Mouse (Mus musculus) cerebellum, postnatal 14 days (tissue): ENCODE measurements around the gene Hist2h2ab.
"Not testable (repeated sequence)": the region's sequence is repeated elsewhere in the genome, so short reads cannot be mapped to it uniquely, and the experiment has no call there.

ENCODE experiments used
- DNase-seq, 2 experiments: peaks; one replicate each; pipeline ENCODE4 v3.0.0; 2021; ENCODE audit warnings: mixed read lengths in 2 of 2

The Hist2h2ab gene

DNA sequence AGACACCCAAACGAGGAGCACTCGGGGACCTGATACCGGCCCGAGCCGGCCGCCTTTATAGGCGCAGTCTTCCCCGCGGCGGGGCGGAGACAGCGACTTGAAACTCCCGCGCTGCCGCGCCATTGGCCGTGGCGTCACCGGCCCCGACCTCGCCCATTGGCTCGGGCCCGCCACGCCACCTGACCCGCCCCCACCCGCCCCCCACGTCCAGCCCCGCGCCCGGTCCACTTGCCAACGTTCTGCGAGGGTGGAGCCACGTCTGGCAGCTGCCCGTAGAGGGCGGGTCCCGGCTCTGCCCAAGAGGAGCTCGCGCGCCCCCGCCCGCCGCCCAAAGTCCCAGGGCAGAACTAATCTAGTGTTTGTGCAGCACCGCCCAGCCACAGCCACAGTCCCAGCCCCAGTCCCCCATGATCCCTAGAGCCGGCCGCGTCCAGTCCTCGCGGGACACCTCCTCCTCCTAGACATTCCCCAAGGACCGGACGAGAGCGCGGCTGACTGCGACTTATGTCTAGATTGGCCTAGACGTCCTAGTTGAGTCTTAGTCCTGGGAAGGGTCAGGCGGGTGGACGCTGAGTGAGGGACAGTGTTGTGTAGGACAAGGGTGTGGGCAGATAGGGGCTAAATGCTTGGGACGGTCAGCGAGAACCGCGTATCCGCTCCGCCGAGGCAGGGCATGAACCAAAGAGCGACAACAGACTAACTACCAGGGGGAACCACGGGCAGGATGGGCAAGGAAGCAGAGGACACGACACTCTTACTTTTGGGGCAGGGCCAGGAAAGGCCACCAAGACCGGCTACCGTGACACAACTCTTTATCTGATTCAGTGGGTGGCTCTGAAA lies 19.5 kb downstream of the Hist2h2ab start, which contains the start of gene Hist2h3c2:
TSS of gene Hist2h3c2 (minus strand) at position 174 of the 840 bp plus-strand sequence.
- DNase-seq = peak; percentile 49 to 62

DNA sequence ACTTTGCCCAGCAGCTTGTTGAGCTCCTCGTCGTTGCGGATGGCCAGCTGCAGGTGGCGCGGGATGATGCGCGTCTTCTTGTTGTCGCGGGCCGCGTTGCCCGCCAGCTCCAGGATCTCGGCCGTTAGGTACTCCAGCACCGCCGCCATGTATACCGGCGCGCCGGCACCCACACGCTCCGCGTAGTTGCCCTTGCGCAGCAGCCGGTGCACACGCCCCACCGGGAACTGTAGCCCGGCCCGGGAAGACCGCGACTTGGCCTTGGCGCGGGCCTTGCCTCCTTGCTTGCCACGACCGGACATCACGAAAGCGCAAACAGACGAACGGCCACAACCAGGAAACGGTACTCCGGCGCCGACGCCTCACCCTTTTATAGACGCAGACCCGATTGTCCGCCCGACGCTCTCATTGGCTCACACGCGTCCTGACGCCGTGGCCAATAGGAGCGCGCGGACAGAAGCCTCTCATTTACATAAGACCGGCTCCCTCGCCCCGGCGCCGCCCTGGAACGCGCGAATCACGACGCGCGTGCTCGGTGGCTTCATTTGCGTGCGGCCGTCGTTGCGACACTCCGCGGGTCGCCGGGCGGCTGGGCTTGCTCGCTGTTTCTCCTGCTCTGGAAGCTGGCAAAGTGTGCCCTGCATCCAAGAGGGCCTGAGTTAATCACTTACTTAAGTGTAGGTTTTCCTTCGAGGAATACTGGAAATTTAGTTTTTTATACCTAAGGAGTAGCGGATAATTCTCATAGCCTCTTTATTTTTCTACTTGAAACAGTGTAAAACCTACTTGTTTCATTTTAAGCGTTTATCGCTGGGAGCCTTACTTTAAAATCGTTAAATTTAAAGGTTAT lies 20.5 kb downstream of the Hist2h2ab start, which contains the start of gene Hist2h2aa2:
TSS of gene Hist2h2aa2 (minus strand) at position 328 of the 850 bp plus-strand sequence.
- peak; percentile 95 to 98 for DNase-seq

DNA sequence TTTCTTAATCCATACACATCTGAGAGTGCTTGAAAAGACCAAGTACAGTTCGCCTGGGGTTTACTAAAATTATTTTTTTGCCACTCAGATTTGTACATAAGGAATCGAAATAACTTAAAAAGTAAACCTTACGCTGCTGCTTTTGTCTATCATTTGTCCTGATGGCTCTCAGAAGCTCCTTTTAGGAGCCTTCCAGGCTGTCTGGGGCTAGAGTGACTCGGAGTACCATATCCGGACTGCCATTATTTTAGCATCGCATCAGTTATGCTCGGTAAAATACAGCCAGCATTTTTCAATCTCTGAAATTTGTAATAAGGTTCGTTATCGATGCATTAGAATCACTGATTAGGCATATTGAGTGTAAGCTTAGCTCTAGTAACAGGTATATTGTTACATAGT lies 21.1 kb downstream of the Hist2h2ab start:
- DNase-seq = no peak

DNA sequence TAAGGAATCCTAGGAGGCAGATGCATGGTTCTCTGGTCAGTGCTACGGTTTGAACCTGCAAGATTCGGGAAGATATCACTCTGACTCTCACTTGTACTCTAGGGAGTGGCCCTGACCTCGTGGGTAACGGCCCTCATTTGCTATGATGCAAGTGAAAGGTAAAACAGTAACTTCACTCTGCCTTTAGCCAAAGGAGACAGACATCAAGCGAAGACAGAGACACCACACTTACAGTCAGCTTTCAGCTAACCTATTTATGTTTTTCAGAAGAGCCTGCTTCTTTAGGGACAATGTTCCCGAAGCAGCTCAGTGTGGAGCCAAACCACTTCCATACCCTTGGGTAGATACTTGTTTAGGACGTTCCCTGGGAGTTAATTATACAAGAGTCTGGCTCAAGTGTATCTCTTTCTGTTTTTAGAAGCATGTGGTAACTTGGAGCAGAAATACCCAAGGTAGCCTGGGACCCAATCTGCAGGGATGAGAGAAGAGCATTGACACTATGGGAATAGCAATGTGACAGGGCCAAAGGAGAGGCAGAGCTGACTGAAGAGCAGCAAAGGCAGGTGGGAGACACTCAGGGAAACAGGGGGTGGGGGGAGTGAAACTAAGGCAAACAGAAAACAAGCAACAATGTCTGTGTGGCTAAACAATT lies 24.4 kb downstream of the Hist2h2ab start:
- DNase-seq = no peak

DNA sequence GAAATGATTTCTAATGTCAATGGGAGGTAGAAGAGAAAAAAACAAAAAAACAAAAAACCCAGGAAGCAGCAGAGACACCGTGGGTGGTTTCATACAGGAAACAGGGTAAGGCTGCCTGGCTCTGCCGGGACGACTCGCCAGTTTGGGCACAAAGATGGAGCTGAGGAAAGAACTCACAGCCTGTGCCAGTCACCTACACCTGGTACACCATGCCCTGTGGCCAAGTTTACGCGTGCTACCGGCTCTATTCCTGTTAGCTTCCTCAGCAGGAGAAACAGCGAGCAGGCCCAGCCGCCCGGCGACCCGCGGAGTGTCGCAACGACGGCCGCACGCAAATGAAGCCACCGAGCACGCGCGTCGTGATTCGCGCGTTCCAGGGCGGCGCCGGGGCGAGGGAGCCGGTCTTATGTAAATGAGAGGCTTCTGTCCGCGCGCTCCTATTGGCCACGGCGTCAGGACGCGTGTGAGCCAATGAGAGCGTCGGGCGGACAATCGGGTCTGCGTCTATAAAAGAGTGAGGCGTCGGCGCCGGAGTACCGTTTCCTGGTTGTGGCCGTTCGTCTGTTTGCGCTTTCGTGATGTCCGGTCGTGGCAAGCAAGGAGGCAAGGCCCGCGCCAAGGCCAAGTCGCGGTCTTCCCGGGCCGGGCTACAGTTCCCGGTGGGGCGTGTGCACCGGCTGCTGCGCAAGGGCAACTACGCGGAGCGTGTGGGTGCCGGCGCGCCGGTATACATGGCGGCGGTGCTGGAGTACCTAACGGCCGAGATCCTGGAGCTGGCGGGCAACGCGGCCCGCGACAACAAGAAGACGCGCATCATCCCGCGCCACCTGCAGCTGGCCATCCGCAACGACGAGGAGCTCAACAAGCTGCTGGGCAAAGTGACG lies 25.6 kb downstream of the Hist2h2ab start, which contains the start of gene Hist2h2aa1:
TSS of gene Hist2h2aa1 (plus strand) at position 495 of the 884 bp plus-strand sequence.
- peak; percentile 88 to 90 for DNase-seq

DNA sequence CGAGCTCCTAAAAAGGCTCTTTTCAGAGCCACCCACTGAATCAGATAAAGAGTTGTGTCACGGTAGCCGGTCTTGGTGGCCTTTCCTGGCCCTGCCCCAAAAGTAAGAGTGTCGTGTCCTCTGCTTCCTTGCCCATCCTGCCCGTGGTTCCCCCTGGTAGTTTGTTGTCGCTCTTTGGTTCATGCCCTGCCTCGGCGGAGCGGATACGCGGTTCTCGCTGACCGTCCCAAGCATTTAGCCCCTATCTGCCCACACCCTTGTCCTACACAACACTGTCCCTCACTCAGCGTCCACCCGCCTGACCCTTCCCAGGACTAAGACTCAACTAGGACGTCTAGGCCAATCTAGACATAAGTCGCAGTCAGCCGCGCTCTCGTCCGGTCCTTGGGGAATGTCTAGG lies 26.4 kb downstream of the Hist2h2ab start:
- not testable (repeated sequence) for DNase-seq

DNA sequence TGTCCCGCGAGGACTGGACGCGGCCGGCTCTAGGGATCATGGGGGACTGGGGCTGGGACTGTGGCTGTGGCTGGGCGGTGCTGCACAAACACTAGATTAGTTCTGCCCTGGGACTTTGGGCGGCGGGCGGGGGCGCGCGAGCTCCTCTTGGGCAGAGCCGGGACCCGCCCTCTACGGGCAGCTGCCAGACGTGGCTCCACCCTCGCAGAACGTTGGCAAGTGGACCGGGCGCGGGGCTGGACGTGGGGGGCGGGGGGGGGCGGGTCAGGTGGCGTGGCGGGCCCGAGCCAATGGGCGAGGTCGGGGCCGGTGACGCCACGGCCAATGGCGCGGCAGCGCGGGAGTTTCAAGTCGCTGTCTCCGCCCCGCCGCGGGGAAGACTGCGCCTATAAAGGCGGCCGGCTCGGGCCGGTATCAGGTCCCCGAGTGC lies 26.8 kb downstream of the Hist2h2ab start, which contains the start of gene Hist2h3c1:
TSS of gene Hist2h3c1 (plus strand) at position 259 of the 430 bp plus-strand sequence.
- DNase-seq = not testable (repeated sequence)

DNA sequence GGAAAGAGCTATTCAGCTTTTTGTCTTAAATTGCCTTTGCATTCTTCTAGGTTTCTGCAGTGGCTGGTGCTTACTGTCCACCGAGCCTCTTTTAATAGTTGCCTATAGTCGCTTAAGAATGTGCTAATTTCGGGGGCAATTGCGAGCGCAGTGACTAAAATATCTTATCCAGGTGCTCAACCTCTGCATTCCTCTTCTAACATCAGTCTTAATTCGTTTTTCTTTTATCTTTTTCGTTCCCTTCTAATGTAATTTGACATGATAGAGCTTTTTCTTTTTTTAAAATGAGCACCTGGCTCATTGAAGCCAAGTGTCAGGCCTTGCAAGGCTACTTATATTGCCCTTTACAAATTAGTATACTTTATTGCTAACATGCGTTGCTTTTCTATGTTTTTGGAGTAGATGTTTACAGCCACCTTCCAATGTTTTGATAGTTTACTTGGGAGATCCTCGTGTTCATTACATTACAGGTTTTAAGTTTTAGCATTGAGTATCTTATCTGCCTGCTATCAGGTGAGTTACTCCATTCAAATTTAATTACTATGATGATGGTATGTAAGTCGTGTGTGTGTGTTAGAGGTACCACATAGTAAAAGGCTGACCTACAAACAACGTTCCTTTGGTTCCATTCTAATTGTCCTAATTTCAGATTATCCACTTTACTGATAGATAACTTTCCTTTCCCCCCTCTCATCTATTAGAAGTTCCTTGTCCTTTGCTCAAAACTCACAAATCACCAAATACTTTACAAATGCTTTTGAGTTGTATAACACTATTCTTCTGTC lies 27.9 kb downstream of the Hist2h2ab start:
- no peak for DNase-seq

DNA sequence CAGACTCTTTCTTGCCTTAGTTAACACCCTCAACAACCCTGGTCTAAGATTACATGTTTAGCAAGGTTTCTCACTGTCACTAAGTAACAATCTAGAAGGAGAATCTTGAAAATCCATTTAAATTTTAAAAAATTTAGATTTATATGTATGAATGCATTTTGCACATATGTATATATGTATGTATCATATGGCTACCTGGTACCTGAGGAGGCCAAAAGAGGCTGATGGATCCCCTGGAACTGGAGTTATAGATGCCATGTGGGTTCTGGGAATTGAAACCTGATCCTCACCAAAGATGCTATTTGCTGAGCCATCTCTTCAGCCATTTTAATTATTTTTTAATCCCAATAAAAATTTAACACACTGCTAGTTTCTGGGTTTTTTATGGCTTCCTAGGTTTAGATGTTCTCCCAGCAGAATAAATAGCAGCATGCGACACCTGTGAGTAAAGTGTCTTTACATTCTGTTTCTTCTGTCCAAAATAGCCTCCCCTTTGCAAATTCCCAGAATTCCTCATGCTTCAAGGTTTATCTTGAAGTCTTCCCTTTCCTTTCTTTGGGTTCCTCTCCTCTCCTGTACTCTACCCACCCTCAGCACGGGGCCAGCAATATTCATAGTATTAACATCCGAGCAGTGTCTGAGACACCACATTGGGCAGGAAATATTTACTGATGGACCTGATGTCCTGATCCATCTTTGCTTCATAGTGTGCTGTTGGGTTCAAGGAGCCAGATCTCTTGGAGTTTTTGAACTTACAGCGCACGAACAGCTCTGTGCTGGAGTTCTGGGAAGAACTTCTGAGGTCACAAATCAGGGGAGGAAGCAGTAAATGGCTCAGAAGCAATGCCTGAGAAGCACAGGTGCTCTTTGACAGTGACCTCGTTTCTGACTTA lies 28.7 kb downstream of the Hist2h2ab start:
- no peak for DNase-seq

DNA sequence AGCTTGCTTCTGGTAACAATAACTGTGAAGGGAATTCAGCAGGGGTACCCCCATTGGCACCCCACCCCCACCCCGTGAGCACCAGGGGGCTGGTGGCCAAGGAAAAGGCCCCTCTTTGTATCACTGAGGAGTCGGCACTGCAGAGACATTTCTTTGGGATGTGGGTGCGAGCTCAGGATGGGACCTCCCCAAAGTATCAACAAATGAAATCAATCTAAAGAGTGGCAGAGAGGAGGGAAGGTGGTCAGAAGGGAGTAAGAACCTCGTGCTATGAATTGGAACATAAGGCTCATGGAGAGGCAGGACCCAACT lies 29.3 kb downstream of the Hist2h2ab start:
- DNase-seq = no peak

DNA sequence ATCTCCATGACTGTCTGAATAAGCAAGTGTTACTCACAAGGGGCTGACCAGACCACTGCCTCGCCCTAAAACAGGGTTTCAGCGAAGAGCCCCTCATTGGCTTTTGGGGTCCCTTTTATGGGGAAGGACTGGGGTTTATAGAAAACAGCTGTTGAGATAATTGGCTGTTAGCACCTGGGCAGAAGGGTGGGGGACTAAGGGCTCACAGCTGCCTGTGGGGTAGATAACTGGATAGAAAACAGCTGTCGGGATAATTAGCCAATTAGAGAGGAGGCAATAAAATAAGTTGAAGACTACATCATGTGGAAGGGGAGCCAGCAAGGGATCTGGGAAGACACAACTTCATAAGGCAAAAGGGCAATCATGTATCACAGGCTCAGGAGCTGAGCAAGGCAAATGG lies 31.2 kb downstream of the Hist2h2ab start:
- DNase-seq = no peak

DNA sequence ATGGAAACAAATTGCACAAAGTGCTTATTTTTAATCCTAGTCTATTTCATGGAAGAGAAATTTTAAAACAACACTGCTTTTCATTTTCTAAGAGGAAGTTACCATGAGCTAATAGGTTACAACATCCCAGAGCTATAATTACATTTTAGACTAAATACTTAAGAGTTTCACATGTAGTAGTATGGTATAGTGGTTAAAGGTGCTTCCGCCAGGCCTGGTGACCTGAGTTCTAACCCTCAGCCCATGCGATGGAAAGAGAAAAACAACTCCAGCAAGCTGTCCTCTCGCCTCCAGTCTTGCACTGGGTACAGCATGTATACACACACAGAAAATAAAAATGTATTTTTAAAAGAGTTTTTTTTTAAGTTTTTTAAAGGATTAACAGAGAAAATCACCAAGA lies 32.1 kb downstream of the Hist2h2ab start:
- DNase-seq = no peak

DNA sequence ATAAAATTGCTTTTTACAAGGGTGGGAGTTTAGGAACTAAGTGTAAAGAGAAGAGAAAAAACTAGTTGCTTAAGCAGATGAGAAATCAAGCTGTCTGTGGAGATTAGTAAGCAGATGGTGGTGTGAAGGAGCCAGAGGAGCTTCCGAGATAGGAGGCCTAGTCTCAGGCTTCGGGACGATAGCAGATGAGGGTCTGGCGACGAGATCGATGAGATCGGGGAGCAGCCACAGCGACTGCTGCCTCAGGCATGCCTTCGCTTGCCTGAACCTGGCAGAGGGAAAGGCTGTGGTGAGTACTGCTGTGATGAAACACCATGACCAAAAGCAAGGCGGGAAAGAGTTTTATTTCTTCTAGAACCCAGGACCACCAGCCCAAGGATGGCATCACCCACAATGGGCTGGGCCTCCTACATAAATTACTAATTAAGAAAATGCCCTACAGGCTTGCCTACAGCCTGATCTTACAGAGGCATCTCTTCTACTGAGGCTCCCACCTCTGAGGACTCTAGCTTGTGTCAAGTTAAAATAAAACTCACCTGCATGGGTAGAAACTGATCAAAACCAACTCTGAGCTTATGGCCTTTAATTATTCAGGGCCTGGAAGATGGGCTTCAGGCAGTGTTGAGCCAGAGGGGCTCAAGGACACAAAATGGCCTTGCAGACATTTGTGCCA lies 35.2 kb downstream of the Hist2h2ab start:
- peak; percentile 64 to 65 for DNase-seq

DNA sequence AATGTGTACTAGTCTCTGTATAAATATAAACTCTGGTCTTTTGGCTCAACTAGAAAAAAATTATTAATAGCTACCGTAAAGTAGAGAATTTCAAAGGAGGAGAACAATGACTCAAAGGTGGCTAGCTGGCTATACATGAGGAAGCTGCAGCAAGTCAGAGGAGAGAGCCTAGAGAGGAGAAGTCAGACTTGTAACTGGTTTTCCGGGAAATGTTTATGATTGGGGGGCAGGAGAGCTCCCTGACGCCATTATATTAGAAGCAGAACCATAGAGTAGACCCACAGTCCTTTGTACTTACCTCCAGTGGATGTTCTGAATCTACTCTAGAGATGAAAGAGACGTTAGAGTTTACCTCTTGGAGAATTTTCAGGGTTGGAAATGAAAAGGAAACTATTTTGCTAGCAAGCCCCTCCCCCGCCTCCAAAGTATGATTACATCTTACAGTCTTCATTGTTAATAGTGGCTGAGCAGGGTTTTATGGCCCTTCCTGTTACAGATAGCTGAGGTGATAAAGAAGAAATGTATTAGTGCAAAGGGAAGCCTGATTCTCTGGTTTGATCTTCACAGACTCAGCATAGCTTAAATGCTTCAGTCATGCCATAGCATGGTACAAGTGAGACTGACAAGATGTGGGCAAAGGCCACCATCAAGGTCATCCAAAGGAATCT lies 36.4 kb downstream of the Hist2h2ab start:
- DNase-seq = no peak

DNA sequence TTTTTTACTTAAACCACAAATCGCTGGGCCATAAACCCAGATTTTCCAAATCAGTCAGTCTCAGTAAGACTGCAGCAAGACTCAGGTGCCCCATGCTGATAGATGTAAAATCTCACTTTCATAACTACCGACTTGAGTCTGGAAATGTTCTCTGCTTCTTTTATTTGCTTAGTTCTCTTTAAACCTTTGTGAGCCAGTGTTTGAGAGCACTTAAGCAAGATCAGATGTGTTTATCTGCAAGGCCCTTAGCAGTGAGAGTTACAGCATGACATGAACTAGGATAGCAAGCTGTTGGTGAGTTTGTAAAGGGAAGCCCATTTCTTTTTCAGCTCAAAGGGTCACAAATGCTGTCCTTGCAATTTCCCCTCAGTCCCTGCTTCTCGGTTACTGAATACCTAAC lies 37.5 kb downstream of the Hist2h2ab start:
- no peak for DNase-seq

DNA sequence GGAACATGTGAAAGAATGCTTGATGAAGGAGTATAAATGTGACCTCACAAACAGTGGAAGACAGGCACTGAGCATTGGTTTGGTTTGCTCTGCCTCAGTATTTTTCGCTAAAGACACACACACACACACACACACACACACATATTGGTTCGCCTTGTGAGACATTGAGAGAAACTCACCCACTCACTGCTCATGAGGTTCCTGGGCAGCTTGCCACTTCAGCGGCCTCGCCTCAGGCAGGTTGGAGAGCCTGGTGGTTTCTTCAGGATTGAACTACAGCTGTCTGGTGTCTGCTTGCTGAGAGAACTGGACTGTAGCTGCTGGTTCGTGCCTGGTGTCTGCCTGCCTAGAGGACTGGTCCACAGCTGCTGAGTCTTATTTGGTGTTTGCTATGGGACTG lies 40.6 kb downstream of the Hist2h2ab start:
- DNase-seq = no peak

DNA sequence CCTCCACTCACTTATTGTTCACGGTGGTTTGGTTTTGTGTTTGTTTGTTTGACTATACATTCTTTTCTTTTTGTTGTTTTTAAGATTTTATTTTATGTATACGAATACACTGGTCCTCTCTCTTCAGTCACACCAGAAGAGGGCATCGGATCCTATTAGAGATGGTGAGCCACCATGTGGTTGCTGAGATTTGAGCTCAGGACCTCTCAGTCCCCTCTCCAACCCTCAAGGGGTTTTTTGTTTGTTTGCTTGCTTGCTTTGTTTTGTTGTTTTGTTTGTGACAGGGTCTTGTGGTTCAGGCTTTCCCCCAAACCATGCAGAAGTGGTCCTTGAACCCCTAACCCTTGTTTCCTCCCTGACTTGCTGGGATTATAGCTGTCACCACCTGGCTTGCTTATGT lies 42.0 kb downstream of the Hist2h2ab start:
- DNase-seq = no peak

DNA sequence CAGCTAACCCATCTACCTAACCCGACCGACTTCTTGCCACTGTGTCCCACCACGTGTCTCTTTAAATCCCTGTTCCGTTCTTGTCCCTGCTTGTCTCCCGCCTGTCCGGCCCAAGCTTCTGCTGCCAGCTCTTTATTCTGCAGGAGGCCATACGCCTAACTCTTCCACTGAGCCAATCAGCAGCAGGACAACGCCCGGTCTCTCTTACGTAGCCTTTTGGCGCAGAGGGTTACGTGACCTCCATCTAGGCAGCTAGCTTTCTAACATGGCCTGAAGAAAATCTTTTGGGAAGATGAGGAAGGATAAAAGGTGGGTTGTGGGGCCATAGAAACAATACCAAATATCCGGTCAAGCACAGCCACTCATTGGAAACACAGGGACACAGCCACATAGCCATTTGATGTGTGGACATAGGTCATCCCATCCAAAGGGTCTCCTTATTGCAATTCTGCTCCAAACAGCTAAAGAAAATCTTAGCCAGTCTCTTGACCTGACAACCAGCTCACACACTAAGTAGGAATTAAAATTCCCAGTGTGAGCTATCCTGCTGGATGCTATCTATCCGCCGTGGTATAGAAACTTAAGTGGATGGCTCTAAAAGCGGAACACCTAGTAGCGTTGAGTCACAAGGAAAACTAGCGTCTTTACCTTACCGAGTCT lies 42.7 kb downstream of the Hist2h2ab start:
- DNase-seq = peak; percentile 87 to 91
